Mouse (Mus musculus): Measurements from ENCODE around the gene Hepacam2.

- TF ChIP-seq CTCF (IDR thresholded peaks at IDR 0.05; ENCODE audit: low read depth) (no peak), EP300 (optimal IDR thresholded peaks at IDR 0.05) (no peak)
Measured at GRCm38 (mm10) chr6:3498162-3498848, at the start of gene Hepacam2, which contains the start of gene Vps50.
